Mouse (Mus musculus) limb, embryonic 14.5 days (tissue): ENCODE measurements around the gene Fars2. TPM values are rescaled to one million over a fixed set of nuclear protein-coding genes. Genes with fewer than 3 reads are reported as not detected.

Source experiments
- ATAC-seq: fragments of 200-750 bp; cut with Nextera tagmentation; 2 replicates; pipeline ENCODE4 v1.8.0; 2017; ENCODE audit warnings: low read depth, moderate number of reproducible peaks, moderate TSS enrichment; ENCODE audit not compliant: low FRiP score
- DNase-seq: peaks from one replicate; pipeline ENCODE4 v3.0.0-alpha.2; 2015; ENCODE audit warnings: low spot score
- H3K27ac ChIP-seq: fragments of 300-500 bp; sonication (generic); replicated peaks from 2 replicates; pipeline ENCODE4 v1.5.1; 2014; ENCODE audit warnings: low read depth, mild to moderate bottlenecking, low read length, moderate library complexity, mixed read lengths
- H3K27me3 ChIP-seq: fragments of 300-500 bp; sonication (generic); 2 replicates; pipeline ENCODE4 v1.6.1; 2014; ENCODE audit warnings: low read length, mixed read lengths; ENCODE audit not compliant: control insufficient read depth, insufficient read depth
- H3K36me3 ChIP-seq: fragments of 300-500 bp; sonication (generic); 2 replicates; pipeline ENCODE4 v1.6.1; 2014; ENCODE audit warnings: mild to moderate bottlenecking, low read length, moderate library complexity, mixed read lengths; ENCODE audit not compliant: control insufficient read depth, insufficient read depth
- H3K4me1 ChIP-seq: fragments of 300-500 bp; sonication (generic); 2 replicates; pipeline ENCODE4 v1.6.1; 2014; ENCODE audit warnings: antibody characterized with exemption, low read length, mixed read lengths; ENCODE audit not compliant: control insufficient read depth, insufficient read depth
- H3K4me2 ChIP-seq: fragments of 300-500 bp; sonication (generic); replicated peaks from 2 replicates; pipeline ENCODE4 v1.6.1; 2014; ENCODE audit warnings: low read depth, mild to moderate bottlenecking, low read length, moderate library complexity; ENCODE audit not compliant: severe bottlenecking
- H3K4me3 ChIP-seq: fragments of 300-500 bp; sonication (generic); replicated peaks from 2 replicates; pipeline ENCODE4 v1.5.1; 2014; ENCODE audit warnings: low read length
- H3K9ac ChIP-seq: fragments of 300-500 bp; sonication (generic); 2 replicates; pipeline ENCODE4 v1.6.1; 2014; ENCODE audit warnings: mild to moderate bottlenecking, low read depth, low read length, moderate library complexity; ENCODE audit not compliant: severe bottlenecking
- H3K9me3 ChIP-seq: fragments of 300-500 bp; sonication (generic); 2 replicates; pipeline ENCODE4 v1.6.1; 2016; ENCODE audit warnings: low read length; ENCODE audit not compliant: control insufficient read depth
- POLR2A ChIP-seq: fragments of 200-500 bp; IDR thresholded peaks from 2 replicates; pipeline ENCODE4 v1.8.0; 2012; ENCODE audit warnings: inconsistent platforms, mild to moderate bottlenecking, moderate library complexity, borderline replicate concordance; ENCODE audit not compliant: insufficient read depth, insufficient read length; ENCODE audit errors: extremely low read depth
- WGBS: fragments of 180-500 bp; shearing (Covaris S2); extraction: QIAGEN DNeasy Blood & Tissue Kit; methylation state at CpG from one replicate; pipeline ENCODE4 v1.1.7; 2014; 5-methylcytosine and 5-hydroxymethylcytosine counted together
- polyA plus RNA-seq, 2 experiments: library from polyadenylated mRNA; depleted of rRNA in 1 of 2; stranded (reverse) in 1 of 2; unstranded in 1 of 2; fragments of >200 nt; fragmentation: Nextera tagmentation in 1 of 2; extraction: Ambion mirVana in 1 of 2; gene quantifications; 2 replicates each; pipeline versions ENCODE4 v1.2.1 to v1.2.3; 2012 to 2014

The Fars2 gene
- polyA plus RNA-seq, 2 experiments: 27.6 to 35.2 TPM

- no peak overlapping the region for H3K4me3 ChIP-seq
- TF ChIP-seq POLR2A: no peak
- WGBS: 61% methylated on average over 6 of the region's 6 CpGs
- H3K4me2 ChIP-seq: no peak overlapping the region
- no peaks in the 10 kb centered on the region for H3K27me3 ChIP-seq
- H3K9me3 ChIP-seq: no peaks in the 10 kb centered on the region
- ATAC-seq: no peak
- H3K9ac ChIP-seq: no peak overlapping the region
- H3K4me1 ChIP-seq: no peaks in the 10 kb centered on the region
- H3K36me3 ChIP-seq: no peaks in the 10 kb centered on the region
- H3K27ac ChIP-seq: no peak overlapping the region
- DNase-seq: no peak
Observed at GRCm38 (mm10) chr13:36430420-36431114, 313.4 kb downstream of the Fars2 start.

- no peak for TF ChIP-seq POLR2A
- no peak for ATAC-seq
- Histone ChIP-seq H3K4me1 (no peaks in the 10 kb centered on the region), H3K4me3 (no peak overlapping the region), H3K9me3 (no peaks in the 10 kb centered on the region), H3K36me3 (no peaks in the 10 kb centered on the region), H3K27ac (no peak overlapping the region), H3K27me3 (no peaks in the 10 kb centered on the region), H3K9ac (no peak overlapping the region), H3K4me2 (no peak overlapping the region)
- 88% methylated on average over 8 of the region's 8 CpGs for WGBS
- no peak for DNase-seq
Observed at GRCm38 (mm10) chr13:36431974-36432518, 314.8 kb downstream of the Fars2 start.

- H3K27ac ChIP-seq: no peak overlapping the region
- no peaks in the 10 kb centered on the region for H3K9me3 ChIP-seq
- WGBS: 60% methylated on average over 4 of the region's 4 CpGs
- no peaks in the 10 kb centered on the region for H3K27me3 ChIP-seq
- H3K4me2 ChIP-seq: no peak overlapping the region
- no peak overlapping the region for H3K4me3 ChIP-seq
- no peak for DNase-seq
- ATAC-seq: no peak
- no peak overlapping the region for H3K9ac ChIP-seq
- no peak for TF ChIP-seq POLR2A
- H3K36me3 ChIP-seq: no peaks in the 10 kb centered on the region
- H3K4me1 ChIP-seq: no peaks in the 10 kb centered on the region
Observed at GRCm38 (mm10) chr13:36444748-36445423, 327.7 kb downstream of the Fars2 start.

GRCm38 (mm10) chr13:36447947-36448346 lies 330.7 kb downstream of the Fars2 start:
- DNase-seq (no peak), ATAC-seq (no peak)
- Histone ChIP-seq H3K9me3 (no peaks in the 10 kb centered on the region), H3K4me2 (no peak overlapping the region), H3K27me3 (no peaks in the 10 kb centered on the region), H3K27ac (no peak overlapping the region), H3K36me3 (no peaks in the 10 kb centered on the region), H3K4me1 (no peaks in the 10 kb centered on the region), H3K4me3 (no peak overlapping the region), H3K9ac (no peak overlapping the region)
- 53% methylated on average over 4 of the region's 4 CpGs for WGBS
- no peak for TF ChIP-seq POLR2A

GRCm38 (mm10) chr13:36448565-36448964 lies 331.4 kb downstream of the Fars2 start:
- Histone ChIP-seq H3K4me1 (no peaks in the 10 kb centered on the region), H3K9me3 (no peaks in the 10 kb centered on the region), H3K9ac (no peak overlapping the region), H3K27ac (no peak overlapping the region), H3K27me3 (no peaks in the 10 kb centered on the region), H3K36me3 (no peaks in the 10 kb centered on the region), H3K4me2 (no peak overlapping the region), H3K4me3 (no peak overlapping the region)
- no peak for TF ChIP-seq POLR2A
- no peak for DNase-seq
- 68% methylated on average over 7 of the region's 7 CpGs for whole genome bisulfite sequencing
- ATAC-seq: no peak
